Mouse (Mus musculus) adipocyte (in vitro differentiated cells): Measurements from ENCODE around the gene Hic2.
A peak's percentile ranks its signal among the peaks of the same experiment; 100 is the strongest.

ENCODE experiments used
- DNase-seq: peaks from one replicate; pipeline ENCODE4 v3.0.0-alpha.2; 2016; ENCODE audit warnings: low spot score

Hic2 gene

DNA sequence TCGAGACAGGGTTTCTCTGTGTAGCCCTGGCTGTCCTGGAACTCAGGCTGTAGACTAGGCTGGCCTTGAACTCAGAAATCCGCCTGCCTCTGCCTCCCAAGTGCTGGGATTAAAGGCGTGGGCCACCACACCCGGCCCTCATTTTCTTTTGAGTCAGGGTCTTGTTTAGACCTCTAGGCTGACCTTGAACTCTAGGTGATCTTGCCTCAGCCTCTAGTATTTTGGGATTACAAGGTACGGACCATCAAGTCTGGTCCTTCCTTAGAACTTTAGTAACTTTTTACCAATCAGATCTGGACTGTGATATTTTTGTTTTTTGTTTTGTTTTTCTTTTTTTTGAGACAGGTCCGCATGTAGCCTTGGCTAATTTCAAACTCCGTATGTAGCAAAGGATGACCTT, 42.3 kb downstream of the Hic2 start, which contains the start of gene Tmem191c:
Tmem191c (plus strand) TSS at position 357 of the 400 bp plus-strand sequence.
- DNase-seq: no peak

DNA sequence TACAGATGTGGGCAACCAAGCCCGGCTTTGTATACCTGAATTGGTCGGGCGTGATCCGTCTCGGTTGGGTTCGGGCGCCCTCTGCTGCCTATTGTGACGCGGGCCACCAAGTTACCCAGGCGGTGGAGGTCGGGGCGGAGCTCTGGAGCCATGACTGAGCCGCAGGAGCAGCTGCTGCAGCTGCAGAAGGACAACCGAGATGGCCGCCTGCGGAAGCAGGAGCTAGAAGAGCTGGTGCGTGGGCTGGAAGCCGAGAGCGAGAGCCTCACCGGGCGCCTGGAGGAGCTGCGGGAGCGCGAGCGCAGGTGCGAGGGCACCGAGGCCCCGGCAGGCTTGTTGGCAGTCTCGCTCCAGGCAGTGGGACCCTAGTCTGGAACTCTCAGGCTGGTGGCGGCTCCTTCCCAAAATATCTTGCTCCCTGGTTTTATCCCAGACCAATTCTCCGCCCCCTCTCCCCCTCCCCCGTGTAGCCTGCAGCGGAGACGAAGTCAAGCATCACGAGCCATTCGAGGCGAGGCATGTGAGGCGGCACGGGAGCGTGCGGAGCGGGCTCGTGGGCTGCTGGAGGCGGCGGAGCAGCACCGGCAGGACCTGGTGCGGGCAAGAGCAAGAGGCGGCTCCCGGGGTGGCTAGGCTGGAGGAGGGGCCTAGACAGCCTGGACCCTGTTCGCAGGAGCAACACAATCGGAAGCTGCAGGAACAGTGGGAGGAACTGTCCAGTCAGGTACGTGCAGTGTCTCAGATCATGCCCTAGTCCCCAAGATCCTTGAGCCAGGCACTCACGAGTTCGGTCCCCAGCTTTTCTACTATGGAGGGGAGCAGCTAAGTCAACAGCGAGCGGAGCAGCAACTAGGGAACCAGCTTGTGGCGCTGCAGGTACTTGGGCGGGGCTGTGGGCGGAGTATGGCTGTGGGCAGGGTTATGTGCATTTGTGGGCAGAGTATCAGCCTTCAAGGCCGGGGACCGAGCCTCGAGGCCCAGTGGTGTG, 43.1 kb downstream of the Hic2 start:
- DNase-seq: peak; percentile 93

DNA sequence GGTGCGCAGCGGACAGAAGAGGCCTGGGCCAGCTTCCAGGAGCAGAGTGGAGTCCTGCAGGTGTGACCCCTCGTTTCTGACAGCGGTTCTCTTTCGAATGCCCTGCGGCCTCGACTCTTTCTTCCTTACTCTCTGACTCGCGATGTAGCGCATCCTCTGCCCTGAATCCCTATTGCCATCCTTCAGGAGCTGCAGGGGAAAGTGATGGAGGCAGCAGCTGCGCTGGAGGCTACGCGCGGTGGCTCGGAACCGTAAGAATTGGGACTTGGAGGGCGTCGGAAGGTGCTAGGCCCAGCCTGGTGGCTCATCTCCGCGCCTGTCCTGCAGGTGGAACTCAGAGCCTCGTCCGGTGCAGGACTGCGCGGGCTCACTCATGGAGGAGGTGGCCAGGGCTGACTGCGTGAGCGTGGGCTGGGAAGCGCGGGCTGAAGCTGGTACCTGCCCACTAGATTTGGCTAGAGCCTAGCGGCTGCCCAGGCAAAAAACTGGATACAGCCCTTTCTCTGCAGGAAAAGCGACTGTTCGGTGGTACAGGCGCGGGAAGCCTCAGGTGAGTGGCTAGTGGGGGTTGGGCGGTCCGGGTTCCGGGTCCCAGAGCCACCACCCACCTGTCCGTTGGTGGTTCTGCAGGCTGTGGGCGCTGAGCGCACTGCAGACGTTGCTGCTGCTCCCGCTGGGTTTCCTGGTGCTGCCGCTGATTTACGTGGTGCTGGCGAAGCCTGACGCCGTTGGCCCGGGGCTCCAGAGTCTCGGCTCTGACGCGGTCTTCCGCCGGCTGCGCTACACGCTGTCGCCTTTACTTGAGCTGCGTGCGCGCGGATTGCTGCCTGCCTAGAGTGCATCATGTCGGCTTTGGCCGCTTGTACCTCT, 44.2 kb downstream of the Hic2 start:
- DNase-seq: no peak

DNA sequence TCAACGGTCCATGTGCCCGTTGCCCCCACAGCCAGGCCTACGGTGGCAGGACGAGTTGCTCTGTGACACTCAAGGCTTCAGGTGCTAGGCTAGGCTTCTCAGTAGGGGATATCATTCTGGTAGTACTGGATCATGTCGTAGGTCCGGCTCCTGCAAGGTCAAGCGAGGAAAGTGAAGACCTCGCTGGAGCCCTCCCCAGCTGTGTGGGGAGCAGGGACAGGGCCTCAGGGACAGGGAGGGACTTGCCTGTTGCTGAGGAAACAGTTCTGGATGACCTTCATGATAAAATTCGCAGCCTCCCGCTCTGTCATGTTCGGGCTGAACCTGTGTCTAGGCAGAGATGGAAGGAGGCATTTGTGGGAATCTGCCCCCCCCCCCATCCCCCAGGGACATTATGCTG, 47.1 kb downstream of the Hic2 start:
- no peak for DNase-seq

DNA sequence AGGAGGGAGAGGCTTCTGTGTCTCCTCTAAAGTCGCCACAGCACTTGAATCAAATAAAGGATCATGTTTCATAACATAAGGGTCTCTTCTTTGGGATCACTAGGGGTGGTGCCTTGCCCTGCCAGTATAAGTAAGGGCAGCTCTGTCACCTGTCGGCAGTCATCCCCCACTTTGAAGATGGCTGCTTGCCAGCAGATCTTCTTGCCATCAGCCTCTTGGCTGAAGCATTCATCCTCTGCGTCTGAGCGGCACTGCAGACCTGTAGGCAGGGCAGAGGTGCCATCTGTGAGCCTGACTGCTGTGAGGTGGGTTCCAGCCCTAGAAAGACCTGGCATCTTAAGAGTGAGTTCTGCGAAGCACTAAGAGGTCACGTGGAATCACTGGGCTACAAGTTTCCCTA, 49.8 kb downstream of the Hic2 start:
- no peak for DNase-seq

DNA sequence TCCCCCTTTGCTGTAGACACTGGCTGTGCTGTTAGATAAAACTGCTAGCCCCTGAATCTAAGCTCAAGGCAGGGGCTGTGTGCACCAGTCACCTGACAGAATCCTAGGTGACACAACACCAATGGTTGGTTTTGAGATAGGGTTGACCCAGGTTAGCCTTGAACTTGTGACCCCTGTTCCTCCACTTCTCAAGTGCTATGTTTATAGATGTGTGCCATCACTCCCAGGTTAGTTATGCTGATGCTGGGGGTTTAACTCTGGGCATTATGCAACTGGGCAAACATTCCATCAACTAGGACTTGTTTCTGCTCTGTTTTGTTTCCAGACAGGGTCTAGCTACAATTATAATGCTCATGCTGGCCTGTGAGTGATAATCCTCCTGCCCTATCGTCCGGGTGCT, 53.7 kb downstream of the Hic2 start:
- no peak for DNase-seq

DNA sequence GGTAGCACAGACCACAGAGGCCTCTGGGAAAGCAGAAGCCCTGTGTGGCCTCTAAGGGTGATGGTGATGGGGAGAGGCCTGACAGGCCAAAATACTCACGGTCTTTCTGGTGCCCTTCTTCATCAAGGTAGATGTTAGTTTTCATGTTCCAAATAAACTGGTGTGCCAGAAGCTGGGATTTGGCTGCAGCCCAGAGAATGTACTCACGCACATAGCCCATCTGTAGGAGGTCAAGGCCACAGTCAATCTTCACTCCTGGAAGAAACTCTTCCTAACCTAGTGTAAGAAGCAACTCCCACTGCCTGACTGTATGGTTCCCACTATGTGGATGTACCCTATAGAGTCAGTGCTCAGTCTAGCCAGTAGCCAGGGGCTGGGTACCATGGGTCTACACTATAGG, 57.6 kb downstream of the Hic2 start:
- DNase-seq: no peak

DNA sequence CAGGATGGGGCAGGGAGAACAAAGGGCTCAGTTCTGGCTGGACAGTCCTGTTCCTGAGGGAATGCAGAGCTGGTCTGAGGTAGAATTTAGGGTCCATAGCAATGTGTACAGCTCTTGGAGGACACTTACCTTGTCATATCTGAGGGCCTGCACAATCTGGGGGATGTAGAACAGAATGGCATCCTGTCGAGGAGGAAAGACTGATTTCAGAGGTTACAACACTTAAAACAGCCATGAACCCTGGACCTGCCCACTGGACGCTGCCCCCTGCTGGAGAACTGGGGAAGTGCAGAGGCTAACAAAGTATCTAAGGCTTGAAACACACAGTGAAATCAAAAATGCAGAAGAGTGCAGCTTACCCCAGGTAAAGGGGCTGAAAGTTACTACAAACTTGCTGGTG, 59.4 kb downstream of the Hic2 start:
- peak; percentile 74 for DNase-seq

DNA sequence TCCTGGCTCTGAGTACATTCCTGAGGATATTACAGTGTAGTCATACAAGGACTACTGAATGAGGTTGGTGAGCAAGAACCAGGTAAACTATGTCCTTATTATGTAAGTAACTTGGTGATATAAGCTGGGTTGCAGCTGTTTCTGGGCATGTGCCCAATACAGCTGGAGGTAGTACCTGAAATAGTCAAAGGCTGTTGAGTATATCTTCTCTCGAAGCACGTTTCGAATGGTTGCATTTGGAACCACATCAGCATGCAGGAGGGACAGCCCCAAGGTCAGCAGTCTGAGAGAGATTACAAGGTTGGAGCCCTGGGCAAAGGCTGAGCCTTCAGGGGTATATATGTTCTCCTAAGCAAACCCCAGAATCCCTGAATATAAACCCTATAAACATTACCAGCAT, 67.4 kb downstream of the Hic2 start:
- no peak for DNase-seq

DNA sequence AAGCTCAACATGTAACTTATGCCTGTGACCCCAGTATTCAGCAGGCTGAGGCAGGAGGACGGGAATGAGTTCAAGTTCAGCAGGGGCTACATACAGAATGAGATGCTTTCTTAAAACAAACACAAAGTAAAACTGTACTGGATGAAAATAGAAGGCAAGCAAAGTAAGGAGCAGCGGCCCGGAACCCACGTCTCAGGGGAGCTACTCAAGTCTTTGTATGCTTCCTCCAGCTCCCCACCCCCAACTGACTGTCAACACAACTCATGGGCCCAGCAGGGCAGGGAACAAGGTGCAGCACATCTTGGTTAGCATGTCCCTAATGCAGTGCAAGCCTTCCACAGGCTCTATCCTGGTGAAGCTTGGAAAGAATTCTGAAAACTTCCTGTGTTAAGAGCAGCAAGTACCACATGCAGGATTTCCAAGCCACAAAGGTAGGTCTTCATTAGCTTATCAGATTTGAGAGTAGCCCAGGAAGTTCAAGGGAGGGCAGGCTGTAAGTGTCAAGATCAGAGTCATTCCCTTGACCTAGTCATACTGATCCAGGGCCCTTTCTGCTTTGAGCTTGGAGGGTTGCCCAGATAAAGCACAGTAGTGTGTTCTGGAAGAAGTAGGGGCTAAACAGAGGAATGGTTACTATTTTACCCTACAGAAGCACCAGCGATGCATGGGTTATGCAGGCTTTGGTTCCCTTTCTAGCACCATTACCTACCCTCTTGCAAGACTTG, 70.3 kb downstream of the Hic2 start:
- DNase-seq: no peak

DNA sequence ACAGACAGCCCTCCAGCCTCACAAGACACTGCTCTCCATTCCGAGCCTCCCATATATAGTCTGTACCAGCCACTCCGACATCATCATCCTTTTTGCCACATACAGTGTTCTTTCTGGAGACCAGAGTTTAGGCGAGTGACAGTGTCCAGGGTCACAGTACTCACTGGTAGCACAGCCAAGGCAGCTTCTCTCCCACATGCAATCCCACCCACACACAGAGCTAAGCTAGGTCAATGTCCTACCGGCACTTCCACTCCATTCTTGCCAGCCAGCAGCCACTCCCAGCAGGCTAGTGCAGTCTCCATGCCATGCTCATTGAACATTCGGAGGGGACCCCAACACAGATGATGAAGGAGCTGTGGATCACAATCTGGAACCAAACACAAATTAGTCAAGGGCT, 74.1 kb downstream of the Hic2 start:
- DNase-seq: no peak

DNA sequence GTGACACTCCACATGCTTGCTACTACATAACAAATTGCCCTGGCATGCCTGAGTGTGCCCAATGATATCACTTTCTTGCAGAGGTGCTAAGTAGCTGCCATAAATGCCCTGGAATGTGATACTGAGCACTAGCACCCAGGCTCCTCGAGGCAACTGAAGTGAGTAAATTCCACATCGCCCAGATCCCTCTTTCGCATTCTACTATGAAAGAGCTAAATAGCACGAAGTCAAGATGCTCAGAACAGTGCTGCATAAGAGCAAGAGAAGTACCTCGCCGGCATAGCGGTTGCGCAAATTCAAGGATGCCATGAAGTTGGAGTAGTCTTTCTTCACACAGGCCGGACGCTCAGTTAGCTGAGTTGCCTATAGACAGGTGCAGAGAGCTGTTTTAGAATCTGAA, 75.7 kb downstream of the Hic2 start:
- DNase-seq: no peak

DNA sequence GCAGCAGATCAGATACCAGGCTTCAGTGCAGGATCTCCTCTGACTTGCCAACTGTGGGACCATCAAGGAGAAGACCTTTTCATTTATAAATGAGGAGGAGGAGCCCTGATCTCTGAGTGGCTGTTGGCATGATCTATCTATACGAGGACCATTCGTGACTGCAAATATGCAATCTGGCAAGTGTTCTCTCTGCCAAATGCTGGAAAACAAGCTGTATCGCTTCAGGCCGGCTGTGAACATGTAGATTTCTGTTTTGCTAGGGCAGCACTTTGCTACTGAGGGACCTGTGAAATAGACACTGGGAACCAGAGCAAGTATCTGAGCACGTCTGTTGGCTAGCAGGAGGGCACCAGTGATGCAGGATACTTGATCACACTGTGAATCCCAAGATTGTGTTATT, 79.2 kb downstream of the Hic2 start:
- no peak for DNase-seq
